Mouse (Mus musculus): ENCODE measurements at regions not wholly inside any gene's neighbourhood (a gene's known extent, or its start where the extent isn't known, plus 50 kb on each side); places are given as distances from the start of the nearest gene placed in this dataset.

DNA sequence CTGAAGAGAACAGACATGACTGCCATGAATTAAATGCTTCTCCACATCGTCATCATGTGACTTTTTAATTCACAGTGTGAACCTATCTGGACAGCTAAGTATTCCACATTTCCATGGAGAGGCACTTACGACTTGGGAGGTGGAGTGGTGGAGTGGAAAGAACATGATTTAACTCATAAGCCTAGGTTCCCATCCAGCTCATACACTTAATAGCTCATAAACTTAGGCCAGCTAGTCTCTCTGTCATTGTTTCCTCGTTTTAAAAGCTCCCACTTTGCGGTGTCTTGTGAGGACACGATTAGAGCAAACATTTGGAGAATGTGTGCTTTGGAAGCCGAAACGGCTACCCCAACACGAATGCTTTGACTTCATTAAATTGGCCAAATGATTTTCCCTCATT, 346.0 kb upstream of the Mpdz start:
- TF ChIP-seq CTCF (IDR thresholded peaks at IDR 0.05; ENCODE audit: low read depth, low read length) (no peak), POLR2A (IDR thresholded peaks at IDR 0.05; ENCODE audit: extremely low read depth, insufficient read depth, low read length) (no peak)

Data from liver, adult 2 months (tissue).